Mouse (Mus musculus): ENCODE data around the gene Renbp. TPM values are rescaled to one million over a fixed set of nuclear protein-coding genes. Genes with fewer than 3 reads are reported as not detected.
A peak's percentile ranks its signal among the peaks of the same experiment; 100 is the strongest.

Renbp gene
- total RNA-seq (2021) = 14.2 and 17.8 TPM in 2 replicates
- long read RNA-seq, experiment 1, transcript Renbp-202 (11 exons, 1,418 nt) = major isoform, 22 of 29 reads
- long read RNA-seq, experiment 1, partial matches to known transcripts = 1 of 29 reads
- long read RNA-seq, experiment 1, other reads (novel, unspliced or antisense) = 5 of 29 reads
- long read RNA-seq, experiment 2, transcript Renbp-202 (11 exons, 1,418 nt) = major isoform, 10 of 15 reads
- long read RNA-seq, experiment 2, partial matches to known transcripts = 1 of 15 reads
- long read RNA-seq, experiment 2, other reads (novel, unspliced or antisense) = 2 of 15 reads

DNA sequence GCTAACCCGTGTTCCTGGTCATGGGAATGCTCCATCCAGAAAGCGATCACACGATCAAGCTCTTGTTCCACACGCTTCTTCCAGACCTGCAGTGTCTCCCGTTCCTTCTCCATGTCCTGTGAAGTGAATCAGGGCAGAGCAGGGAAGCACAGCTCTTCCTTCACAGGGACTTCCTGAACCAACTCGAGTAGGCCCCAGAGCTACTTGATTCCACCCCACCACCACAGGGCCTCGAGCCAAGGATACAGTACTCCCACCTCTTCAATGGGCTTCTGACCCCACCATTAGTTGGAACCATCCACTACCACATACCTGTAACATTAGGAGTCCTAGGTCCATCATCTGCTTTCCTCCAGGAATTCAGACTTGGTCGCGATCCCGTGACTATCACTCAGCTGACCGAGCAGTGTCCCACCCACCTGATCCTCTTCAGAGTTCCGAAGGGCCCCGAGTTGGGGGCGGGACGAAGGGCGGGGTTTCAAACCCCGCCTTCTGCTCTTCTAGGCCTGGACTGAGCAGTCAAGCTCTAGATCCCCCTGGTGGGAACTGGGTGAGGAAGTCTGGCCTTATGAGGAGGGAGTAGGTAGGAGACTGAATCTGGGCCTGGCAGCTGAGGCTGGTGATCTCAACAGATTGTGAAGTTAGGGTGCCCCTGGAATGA is at the start of gene Renbp:
Gene Renbp (minus strand): TSS at position 449 of the 661 bp plus-strand sequence.
- DNase-seq = peak; percentile 80

DNA sequence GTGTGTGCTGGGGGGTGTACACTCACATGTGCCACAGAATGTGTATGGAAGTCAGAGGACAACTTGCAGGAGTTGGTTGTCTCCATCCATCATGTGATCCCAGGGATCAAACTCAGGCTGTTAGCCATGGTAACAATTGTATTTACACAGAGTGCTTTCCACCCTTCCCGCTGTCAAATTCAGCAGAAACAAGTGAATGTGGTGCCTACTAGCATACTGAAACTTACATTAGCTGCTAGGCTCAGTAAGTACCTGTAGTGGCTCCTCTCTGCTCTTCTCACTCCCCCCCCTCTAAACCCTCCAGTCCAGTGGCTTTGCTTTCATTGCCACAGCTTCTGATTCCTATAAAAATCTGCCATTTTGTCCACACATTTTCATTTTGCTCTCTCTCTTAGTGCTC is 47.1 kb upstream of the Renbp start:
- DNase-seq = no peak

DNA sequence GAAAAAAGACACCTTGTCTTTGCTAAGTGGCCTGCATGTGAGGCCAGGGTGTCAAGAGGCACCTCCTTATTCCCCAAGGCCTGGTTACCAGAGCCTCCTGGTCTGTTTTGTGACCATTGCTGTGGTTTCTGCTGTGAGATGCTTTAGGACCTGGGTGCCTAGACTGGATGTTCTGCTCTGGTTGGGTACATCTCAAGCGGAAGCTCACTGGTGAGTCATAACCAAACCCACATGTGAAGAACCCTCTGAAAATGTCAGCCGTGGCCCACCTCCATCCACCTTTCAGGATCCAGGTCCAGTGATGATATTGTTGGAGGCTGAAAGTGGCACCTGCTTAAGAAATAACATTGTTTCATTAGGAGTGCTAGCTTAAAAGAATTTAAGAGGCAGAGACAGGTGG is 45.6 kb upstream of the Renbp start:
- DNase-seq = no peak

DNA sequence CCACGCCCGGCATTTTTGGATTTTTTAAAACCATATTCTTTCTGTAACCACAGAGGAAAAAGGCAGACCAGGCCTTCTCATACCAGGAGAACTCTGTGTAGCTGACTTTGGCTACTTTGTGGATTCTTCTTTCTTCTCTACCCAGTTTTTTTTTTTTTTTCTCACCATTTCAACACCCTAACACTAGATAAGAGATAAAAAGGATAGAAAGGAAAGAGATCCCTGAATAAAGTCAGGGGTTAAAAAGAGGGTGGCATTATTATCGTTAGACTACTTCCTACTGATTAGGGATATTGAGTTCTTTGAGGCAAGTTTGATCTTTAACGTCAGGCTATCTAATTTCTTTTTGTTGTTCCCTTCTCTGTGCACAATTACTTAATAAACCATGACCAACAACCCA is 42.1 kb upstream of the Renbp start:
- DNase-seq = no peak

DNA sequence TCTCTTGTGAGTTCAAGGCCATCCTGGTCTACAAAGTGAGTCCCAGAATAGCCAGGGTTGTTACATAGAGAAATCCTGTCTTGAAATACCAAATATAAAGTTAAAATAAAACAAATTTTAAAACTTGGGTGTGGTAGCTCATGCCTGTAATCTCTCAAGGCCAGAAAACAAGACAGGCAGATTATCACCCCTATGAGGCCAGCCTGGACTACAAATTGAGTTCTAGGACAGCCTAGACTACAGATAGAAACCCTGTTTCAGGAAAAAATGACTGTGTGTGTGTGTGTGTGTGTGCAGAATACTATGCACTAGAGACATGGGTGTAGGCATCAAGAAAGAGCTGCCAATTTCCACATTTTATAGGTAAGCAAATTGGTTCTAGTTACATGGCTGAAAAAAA is 40.1 kb upstream of the Renbp start:
- DNase-seq = no peak

DNA sequence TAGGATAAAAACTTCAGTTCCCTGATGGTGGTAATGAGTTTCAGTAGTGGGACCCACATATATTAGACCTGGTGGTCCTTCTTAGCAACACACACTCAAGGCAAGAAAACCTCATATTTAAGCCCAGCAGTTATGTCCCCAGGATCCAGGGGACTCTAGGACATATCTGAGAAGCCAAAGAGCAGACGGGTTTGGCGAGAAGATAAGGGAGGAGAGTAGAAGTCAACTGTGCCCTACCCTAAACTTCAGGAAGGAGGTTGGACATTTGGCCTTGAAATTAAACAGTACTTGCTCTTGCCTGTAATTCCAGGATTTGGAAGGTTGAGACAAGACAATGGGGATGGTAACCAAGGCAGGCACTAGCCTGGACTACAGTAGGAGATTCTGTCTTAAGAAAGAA is 39.1 kb upstream of the Renbp start:
- DNase-seq = no peak

DNA sequence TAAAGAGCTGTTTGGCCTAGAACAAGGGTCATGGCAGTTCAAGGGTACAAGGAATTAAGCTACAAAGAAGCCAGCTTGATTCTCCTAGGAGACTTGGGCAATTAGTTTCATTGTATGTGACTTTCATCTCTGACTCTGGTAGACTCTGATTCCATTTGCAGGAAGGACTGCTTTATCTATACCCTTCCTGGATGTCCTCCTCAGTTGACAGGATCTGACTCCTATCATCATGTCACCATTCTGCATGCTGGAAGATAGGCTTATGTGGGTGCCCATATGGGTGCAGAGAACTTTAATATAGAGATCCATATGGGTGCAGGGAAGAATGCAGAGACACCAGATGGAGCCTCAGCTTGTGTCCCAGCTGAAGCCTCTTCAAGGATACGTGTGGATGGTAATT is 38.5 kb upstream of the Renbp start:
- no peak for DNase-seq

DNA sequence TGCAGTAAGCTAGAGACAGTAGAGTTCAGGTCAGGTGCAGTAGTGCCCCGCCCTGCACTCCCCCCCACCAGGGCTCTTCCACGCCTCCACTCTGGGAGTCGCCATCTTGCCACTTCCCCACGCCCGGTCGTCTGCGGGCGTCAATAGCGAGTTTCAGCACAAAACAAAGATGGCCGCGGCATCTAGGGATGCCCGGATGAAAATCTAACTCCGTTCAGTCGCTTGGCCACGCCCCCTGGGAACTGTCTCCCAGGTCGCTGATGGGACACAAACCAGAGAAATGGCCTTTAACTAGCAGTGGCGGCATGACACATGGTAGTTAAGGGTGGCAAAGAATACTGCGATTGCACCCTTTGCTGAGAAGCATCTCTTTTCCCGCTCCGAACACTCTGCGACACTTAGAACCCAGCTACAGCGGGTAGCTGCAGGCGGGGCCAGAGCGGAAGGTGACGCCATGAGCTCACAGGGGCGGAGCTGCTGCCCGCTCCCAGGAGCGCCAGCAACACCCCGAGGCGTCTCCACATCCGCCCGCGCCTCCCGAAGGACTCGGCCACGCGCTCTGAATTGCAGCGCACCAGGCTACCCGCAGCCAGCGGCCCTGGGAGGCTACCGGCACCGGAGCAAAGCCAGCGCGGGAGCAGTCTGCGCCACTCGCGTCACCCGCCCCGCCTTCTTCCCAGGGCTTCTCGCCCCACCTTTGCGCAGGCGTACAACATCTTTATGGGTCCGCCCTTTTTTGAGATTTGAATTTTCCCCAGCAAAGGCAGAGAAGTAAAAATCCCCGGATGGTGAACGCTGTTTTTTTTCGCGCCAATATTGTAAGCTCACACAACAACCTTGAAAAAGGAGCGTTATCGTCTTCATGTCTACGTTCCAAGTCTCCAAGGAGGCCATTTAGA is 36.8 kb upstream of the Renbp start:
- peak; percentile 92 for DNase-seq

DNA sequence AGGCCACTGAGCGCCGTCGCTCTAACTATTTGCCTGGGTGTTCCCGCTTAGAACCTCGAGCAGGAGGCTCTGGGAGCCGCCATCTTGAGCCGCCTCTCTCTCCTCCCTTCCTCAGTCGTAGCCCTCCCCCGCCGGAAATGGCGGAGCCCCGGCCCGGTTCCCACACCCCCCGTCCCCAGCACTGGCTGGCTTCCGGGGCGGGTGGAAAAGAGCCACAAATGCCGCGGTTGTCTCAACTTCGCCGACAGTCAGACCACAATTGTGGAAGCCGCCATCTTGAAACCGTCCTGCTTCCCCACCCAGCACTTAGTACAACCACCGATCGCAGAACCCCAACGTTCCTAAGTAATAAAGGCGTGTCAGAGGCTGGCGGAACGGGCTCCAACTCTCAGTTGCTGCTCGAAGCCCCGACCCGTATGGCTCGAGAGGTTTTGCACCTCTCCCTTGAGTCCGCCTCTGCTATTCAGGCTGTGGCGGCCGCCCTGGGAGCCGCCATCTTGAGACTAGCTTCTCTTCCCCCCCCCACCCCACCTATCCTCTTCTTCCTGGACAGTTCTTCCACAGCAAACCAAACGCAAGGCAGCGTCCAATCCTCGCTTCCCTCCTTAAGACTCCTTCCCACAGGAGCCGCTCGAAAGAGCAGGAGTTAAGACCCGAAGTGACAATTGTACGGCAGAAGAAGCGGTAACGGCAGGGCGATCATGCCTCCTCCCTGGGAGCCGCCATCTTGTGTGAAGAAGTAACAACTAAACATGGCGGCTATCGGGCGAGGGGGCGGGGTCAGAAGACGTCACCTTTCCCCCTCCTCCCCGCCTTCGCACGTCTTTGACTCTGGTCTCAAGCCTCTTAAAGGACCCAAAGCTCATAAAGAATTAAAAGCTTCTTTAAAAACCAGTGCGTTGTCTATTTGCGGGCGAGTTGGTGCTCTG is 35.9 kb upstream of the Renbp start, which contains the start of gene Hcfc1:
Gene Hcfc1 (minus strand): TSS at position 110 of the 929 bp plus-strand sequence.
- peak; percentile 95 for DNase-seq

DNA sequence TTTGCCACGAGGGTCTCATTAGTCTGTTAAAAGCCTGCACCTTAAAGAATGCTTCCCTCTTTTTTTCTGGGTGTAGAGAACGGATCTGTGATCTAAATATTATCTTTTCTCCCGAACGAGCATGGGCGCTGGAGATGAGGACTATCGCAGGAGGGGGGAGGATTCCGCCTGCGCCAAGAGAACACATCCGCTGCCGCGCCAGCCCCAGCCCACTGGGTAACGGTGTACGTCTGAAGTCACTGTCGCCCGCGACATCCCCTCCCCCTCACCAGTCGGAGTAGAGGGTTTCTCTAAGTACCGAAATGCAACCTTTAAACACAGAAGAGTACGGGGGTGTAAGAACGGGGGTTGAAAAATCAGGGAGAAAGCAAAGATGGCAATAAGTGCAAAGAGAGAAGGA is 34.7 kb upstream of the Renbp start:
- DNase-seq = peak; percentile 75

DNA sequence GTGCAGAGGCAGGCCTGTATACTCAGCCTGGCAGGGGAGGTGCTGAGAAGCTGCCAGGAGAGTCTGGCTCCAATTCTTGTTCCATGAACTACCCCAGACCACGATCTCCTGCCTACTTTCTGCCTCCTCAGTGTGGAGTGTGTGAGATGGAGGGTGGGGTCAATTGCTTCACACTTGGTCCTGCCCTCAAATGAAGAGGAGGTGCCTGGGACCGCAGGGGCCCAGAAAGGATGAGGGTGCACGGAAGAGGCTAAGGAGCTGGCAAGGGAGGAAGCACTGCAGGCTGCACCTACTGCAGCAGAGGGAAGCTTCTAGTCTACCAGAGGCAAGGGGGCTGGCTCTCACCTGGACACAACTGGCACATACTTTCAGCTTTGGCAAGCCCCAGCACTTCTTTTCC is 33.7 kb upstream of the Renbp start:
- DNase-seq = no peak

DNA sequence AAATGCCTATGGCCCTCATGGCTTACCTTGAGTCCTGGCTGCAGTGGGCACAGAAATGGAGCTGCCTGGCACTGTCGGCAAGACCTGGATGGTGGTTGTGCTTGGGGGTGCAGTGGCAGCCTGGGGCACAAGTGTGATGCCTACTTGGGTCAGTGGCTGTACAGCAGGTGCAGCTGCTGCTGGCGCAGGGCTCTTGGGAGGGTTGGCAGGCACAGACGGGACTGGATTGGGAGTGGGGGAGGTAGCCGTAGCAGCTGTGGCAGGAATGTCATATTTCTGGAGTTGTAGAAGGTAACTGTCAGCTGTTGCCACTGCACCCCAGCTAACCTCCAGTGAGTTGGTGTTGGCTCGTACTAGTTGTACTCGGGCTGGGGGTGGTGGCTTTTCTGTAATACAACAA is 24.3 kb upstream of the Renbp start:
- DNase-seq = no peak

DNA sequence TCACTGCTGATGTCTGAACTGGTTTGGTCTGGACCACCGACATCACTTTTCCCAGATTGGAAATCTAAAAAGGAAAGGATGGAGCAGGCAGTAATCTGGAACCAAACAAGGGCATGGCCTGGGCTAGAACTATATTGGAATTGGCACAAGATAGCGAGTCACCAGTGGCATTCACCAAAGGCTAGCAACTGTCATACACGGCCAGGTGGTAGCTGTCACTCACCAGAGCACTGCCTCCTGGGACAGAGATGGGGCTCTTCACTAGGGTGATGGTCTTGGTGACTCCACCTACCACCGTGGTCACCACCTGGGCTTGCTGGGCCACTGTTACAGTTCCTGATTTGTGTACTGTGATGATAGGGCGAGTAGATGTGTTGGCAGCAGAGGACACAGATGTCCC is 22.0 kb upstream of the Renbp start:
- no peak for DNase-seq

DNA sequence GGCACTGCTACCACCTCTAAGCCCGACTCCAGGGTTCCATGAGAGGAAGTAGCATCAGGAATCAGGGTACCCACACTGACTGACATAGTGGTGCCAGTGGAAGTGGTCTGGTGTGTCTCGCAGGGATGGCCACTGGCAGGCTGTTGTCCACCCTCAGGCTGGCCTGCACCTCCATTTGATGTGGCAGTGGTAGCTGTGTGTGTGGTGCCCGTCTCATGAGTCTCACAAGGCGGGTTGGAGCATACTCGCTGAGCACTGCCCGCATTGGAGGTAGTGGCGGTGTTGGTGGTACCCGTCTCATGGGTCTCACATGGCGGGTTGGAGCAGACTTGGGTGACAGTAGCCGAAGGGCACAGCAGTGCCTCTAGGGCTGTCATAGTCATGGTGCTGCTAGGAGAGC is 18.7 kb upstream of the Renbp start:
- no peak for DNase-seq

DNA sequence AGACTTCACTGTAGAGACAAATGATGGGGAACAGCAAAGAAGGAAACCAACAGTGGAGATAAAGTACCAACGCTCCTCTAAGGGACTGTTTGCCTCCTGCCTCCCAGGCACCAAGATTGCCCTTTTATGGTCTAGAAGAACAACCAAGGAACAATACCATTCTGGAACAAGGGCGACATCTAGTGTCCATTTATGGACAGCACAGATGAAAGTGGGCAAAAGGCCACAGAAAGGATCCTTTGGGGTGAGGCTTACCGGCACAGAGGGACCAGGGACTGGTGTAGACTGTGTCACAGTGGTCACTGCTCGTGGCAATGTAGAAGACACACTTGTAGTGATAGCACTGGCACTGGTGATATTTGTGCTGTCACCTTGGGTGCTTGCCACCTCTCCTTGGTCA is 18.0 kb upstream of the Renbp start:
- DNase-seq = peak; percentile 68

DNA sequence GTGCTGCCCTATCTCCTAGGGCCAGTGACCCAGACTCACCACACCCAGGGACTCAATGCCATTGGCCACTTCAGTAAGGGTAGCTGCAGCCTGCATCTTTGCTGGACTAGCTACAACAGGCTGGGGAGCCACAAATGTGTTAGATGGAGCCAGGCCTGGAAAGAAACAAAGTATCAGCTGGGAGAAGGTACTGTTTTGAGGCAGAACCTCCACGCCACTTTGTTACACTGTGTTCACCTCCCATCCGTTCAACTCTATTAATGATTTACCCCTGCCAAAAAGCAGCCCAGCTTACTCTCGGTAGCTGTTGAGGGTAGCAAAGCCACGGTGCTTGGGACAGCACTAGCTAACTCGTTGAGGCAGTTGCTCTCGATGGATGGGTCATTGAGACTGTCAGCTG is 16.2 kb upstream of the Renbp start:
- no peak for DNase-seq

DNA sequence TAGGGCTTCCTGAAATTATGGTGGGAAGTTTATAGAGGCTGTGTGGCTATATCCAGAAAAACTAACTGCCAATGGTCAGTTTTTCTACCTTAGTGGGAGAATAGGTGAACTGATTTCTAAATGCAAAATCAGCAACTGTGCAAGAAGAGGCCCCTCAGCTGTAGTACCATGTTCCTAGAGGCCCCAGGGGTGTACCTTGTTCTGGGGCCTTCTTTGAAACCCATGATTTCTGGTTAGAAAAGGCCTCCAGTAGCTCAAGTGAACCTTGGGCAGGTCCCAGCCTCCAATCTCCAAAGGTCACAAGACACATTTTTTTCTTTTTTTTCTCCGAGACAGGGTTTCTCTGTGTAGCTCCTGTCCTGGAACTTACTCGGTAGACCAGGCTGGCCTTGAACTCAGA is 11.6 kb upstream of the Renbp start:
- DNase-seq = no peak

DNA sequence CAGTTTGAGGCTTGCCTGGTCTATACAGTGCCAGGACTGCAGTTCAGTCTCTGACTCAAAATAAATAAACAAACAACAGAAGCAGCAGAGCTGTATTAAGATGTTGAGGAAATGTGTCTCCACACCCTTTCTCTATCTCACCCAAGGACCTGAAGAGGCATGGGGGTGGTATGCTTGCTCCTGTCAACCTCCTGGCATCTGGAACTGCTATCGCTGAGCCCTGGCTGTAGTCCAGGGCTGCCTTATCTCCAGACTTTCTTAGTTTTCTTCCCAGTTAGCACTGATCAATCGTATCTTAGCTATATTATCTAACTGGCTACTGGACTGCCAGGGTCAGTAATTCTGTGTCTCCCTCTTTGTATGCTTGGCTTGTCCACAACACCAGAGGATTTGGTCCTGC is 11.2 kb upstream of the Renbp start:
- DNase-seq = no peak

DNA sequence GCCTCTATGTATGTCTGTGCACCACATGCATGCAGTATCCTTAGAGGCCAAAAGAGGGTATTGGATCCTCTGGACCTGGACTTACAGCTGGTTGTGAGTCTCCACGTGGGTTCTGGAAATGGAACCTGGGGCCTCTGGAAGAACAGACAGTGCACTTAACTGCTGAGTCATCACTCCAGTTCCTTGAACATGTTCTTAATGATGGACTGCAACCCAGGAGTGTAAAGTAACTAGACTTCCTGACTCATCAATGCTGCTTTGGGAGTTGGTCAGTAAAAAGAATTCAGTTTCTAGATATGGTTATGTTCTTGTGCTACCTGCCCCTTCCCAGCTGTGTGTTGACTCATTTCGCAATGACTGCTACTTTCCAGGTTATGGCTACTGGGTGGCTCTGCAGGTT is 1.2 kb upstream of the Renbp start:
- no peak for DNase-seq

DNA sequence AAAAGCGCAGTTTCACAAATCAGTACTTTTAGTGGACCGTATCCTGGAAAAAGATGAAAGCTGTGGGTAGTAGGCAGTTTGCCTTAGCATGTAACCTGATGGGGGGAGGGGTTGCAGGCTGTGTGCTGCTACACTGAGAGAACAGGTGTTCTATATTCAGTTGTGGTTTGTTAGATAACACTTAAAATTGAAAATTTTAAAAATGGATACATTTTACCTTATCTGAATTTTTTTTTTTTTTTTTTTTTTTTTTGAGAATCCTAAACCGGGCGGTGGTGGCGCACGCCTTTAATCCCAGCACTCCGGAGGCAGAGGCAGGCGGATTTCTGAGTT is 8.1 kb downstream of the Renbp start:
- DNase-seq = no peak

DNA sequence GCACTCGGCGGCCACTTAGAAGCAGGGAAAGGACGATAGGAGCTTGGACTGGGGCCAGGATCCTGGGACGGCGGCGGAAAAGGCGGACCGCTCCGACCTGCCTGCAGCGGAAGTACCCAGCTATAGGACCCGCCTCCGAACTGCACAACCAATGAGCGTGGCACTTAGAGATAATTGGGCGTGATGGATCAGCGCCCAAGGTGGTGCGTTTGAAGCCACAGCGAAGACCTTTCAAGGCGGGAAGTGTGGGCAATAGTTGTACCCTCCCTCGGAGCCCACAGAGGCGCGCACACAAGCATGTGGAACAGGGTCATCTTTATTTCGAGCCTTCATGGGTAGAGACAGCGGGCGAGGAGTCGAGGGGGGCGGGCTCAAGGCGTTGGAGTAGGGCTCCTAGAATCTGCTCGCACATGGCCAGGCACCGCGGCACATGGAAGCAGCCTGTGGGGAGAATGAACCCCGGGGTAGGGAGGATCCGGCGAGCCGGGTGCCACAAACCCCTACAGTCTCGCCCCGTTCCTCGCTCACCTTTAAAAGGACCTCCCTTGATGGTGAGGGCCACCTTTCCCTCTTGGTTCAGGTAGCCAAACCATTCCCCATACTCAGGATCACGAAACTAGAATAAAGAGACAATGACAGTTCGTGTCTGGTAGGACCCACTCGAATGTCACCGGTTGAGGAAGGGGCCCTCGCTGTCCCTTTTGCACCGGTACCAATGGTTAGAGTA is 8.7 kb downstream of the Renbp start, which contains the start of the genes Arhgap4 and Naa10:
Gene Arhgap4 (minus strand): TSS at position 48 of the 727 bp plus-strand sequence.
Gene Naa10 (minus strand): TSS at position 122 of the 727 bp plus-strand sequence.
- peak; percentile 94 for DNase-seq
